16 mouse cellular contexts compared by ENCODE assay signal in genomic region chr12:84614524-84614923, GRCm38 (mm10). TPM values are rescaled to one million over a fixed set of nuclear protein-coding genes. Genes with fewer than 3 reads are reported as not detected.
A peak's percentile ranks its signal among the peaks of the same experiment; 100 is the strongest.
DNase-seq lines count a peak whose midpoint lies in the region; ATAC-seq and TF ChIP-seq lines count a peak whose summit lies in the region.
"Had no signal": no experiment of that assay in that cellular context is flagged by ENCODE, and none has a peak within 500 bp of the region (broad histone marks: within the 10 kb centered on the region; RNA-seq: fewer than 3 reads in every experiment).

No protein-coding gene starts in this region.

- no peak for ATAC-seq in forebrain, embryonic 13.5 days
- no peak for ATAC-seq in forebrain, embryonic 16.5 days
- ATAC-seq in stomach, postnatal 0 days (ENCODE audit: low FRiP score, low TSS enrichment) = no peak
- no peak for ATAC-seq in CD4-positive, CD25-positive, alpha-beta regulatory T cell, adult 4 months
- ATAC-seq: forebrain, postnatal 0 days had no signal

- H3K27me3 ChIP-seq in forebrain, embryonic 13.5 days = no peaks in the 10 kb centered on the region
- no peaks in the 10 kb centered on the region for H3K27me3 ChIP-seq in forebrain, embryonic 16.5 days (replicated peaks; ENCODE audit: control insufficient read depth, insufficient read depth, low read length)
- no peaks in the 10 kb centered on the region for H3K27me3 ChIP-seq in stomach, postnatal 0 days (ENCODE audit: control insufficient read depth, insufficient read depth, low read length)
- H3K27me3 ChIP-seq: heart, embryonic 13.5 days; hindbrain, embryonic 12.5 days; kidney, embryonic 15.5 days had no signal

- 0 out of 2 replicates have a peak, but pooled peaks cover 6% of the 10 kb centered on the region for H3K36me3 ChIP-seq in forebrain, embryonic 13.5 days (ENCODE audit: poor library complexity, severe bottlenecking)
- no peaks in the 10 kb centered on the region for H3K36me3 ChIP-seq in forebrain, embryonic 16.5 days (ENCODE audit: control insufficient read depth, insufficient read depth)
- H3K36me3 ChIP-seq in stomach, postnatal 0 days (ENCODE audit: control insufficient read depth, insufficient read depth, low read length) = no peaks in the 10 kb centered on the region
- H3K36me3 ChIP-seq: heart, embryonic 13.5 days; hindbrain, embryonic 12.5 days; kidney, embryonic 15.5 days had no signal

- no peak overlapping the region; the same call in 1 of the 2 replicates for H3K27ac ChIP-seq in forebrain, embryonic 13.5 days
- H3K27ac ChIP-seq in forebrain, embryonic 16.5 days (ENCODE audit: low read length) = no peak overlapping the region
- H3K27ac ChIP-seq in stomach, postnatal 0 days (replicated peaks) = peak overlapping the region; percentile 70
- H3K27ac ChIP-seq: heart, embryonic 13.5 days; hindbrain, embryonic 12.5 days; kidney, embryonic 15.5 days had no signal

- H3K4me3 ChIP-seq in forebrain, embryonic 13.5 days = no peak overlapping the region
- H3K4me3 ChIP-seq in forebrain, embryonic 16.5 days (replicated peaks; ENCODE audit: low read length) = no peak overlapping the region
- no peak overlapping the region for H3K4me3 ChIP-seq in stomach, postnatal 0 days (ENCODE audit: low read depth, low read length)
- H3K4me3 ChIP-seq: heart, embryonic 13.5 days; hindbrain, embryonic 12.5 days; kidney, embryonic 15.5 days had no signal

- WGBS in forebrain, embryonic 13.5 days = 72% methylated on average over 7 of the region's 7 CpGs
- WGBS in forebrain, embryonic 16.5 days = 60% methylated on average over 7 of the region's 7 CpGs
- WGBS in stomach, postnatal 0 days = 51% methylated on average over 7 of the region's 7 CpGs

- H3K4me1 ChIP-seq in forebrain, embryonic 13.5 days = peaks cover 16% of the 10 kb centered on the region
- H3K4me1 ChIP-seq in forebrain, embryonic 16.5 days (replicated peaks; ENCODE audit: control insufficient read depth, insufficient read depth, low read length) = peaks cover 4% of the 10 kb centered on the region; the same call in 1 of the 2 replicates
- H3K4me1 ChIP-seq in stomach, postnatal 0 days (replicated peaks; ENCODE audit: control insufficient read depth, insufficient read depth) = no peaks in the 10 kb centered on the region

- no peak for TF ChIP-seq EP300 in stomach, postnatal 0 days (optimal IDR thresholded peaks at IDR 0.05)

- no peak overlapping the region for H3K4me2 ChIP-seq in forebrain, embryonic 13.5 days
- H3K4me2 ChIP-seq in forebrain, embryonic 16.5 days (ENCODE audit: low read length) = no peak overlapping the region
- no peak overlapping the region for H3K4me2 ChIP-seq in stomach, postnatal 0 days (replicated peaks; ENCODE audit: low read depth)
- H3K4me2 ChIP-seq: heart, embryonic 13.5 days; hindbrain, embryonic 12.5 days; kidney, embryonic 15.5 days had no signal

- peak overlapping the region; percentile 18; the same call in 1 of the 2 replicates for H3K9ac ChIP-seq in forebrain, embryonic 13.5 days
- H3K9ac ChIP-seq in forebrain, embryonic 16.5 days (replicated peaks; ENCODE audit: low read depth, low read length) = no peak overlapping the region
- no peak overlapping the region for H3K9ac ChIP-seq in stomach, postnatal 0 days (ENCODE audit: low read length)
- H3K9ac ChIP-seq: forebrain, postnatal 0 days; heart, embryonic 13.5 days; hindbrain, embryonic 12.5 days; kidney, embryonic 15.5 days had no signal

- DNase-seq in urinary bladder, postnatal 25 days (ENCODE audit: low spot score) = peak; percentile 18
- DNase-seq in urinary bladder, postnatal 4 days (ENCODE audit: low spot score in 2 of 2) = no peak
- peak; percentile 54 to 68 for DNase-seq in frontal cortex, postnatal 36 days (ENCODE audit: low spot score in 2 of 2)
- peak; percentile 52 for DNase-seq in stomach, postnatal 0 days (ENCODE audit: low spot score)
- DNase-seq in kidney, adult 18-20 months = no peak
- DNase-seq: cerebellum, adult 11-12 months; forebrain, postnatal 0 days; layer of hippocampus, adult 9-11 months had no signal

- H3K9me3 ChIP-seq in forebrain, embryonic 13.5 days (replicated peaks) = no peaks in the 10 kb centered on the region
- no peaks in the 10 kb centered on the region for H3K9me3 ChIP-seq in forebrain, embryonic 16.5 days (ENCODE audit: control insufficient read depth, low read length)
- H3K9me3 ChIP-seq in stomach, postnatal 0 days (ENCODE audit: control insufficient read depth, low read length) = no peaks in the 10 kb centered on the region
- H3K9me3 ChIP-seq: heart, embryonic 13.5 days; hindbrain, embryonic 12.5 days; kidney, embryonic 15.5 days had no signal

- TF ChIP-seq CTCF in stomach, postnatal 0 days (IDR thresholded peaks at IDR 0.05; ENCODE audit: low read depth) = no peak

RNA-seq across cellular contexts. Expression of gene Abcd4, which starts 2.7 kb away (rescaled TPM):
- 13.9 and 14.7 TPM in 2 replicates for polyA plus RNA-seq in forebrain, embryonic 13.5 days (2015; fragmentation: Nextera tagmentation; extraction: Ambion mirVana)
- polyA plus RNA-seq in forebrain, embryonic 16.5 days (2015; fragmentation: Nextera tagmentation; extraction: Ambion mirVana) = 10.1 and 15.5 TPM in 2 replicates
- 6.0 and 6.1 TPM in 2 replicates for polyA plus RNA-seq in stomach, postnatal 0 days (2015; fragmentation: Nextera tagmentation; extraction: Ambion mirVana)
- polyA plus RNA-seq in CD4-positive, CD25-positive, alpha-beta regulatory T cell, adult 4 months (2017; shearing (Covaris generic)) = 10 to 100 TPM; 11.4 to 25.4 TPM

RNA-seq across cellular contexts. Expression of gene Vrtn, which starts 26.3 kb away (rescaled TPM):
- polyA plus RNA-seq in forebrain, embryonic 13.5 days (2015; fragmentation: Nextera tagmentation; extraction: Ambion mirVana) = not detected in 2 replicates
- 0.18 TPM in 1 of 2 replicates, not detected in the other for polyA plus RNA-seq in forebrain, embryonic 16.5 days (2015; fragmentation: Nextera tagmentation; extraction: Ambion mirVana)
- polyA plus RNA-seq in stomach, postnatal 0 days (2015; fragmentation: Nextera tagmentation; extraction: Ambion mirVana) = 0.02 TPM in 1 of 2 replicates, not detected in the other
- not detected for polyA plus RNA-seq in CD4-positive, CD25-positive, alpha-beta regulatory T cell, adult 4 months (2017; shearing (Covaris generic))
- polyA plus RNA-seq: heart, embryonic 13.5 days; hindbrain, embryonic 12.5 days; kidney, embryonic 15.5 days; liver, adult 2 months; stomach, embryonic 14.5 days had no signal

RNA-seq across cellular contexts. Expression of gene Vsx2, which starts 45.0 kb away (rescaled TPM):
- polyA plus RNA-seq in forebrain, embryonic 13.5 days (2015; fragmentation: Nextera tagmentation; extraction: Ambion mirVana) = not detected in 2 replicates
- 0.06 and 0.10 TPM in 2 replicates for polyA plus RNA-seq in forebrain, embryonic 16.5 days (2015; fragmentation: Nextera tagmentation; extraction: Ambion mirVana)
- polyA plus RNA-seq in stomach, postnatal 0 days (2015; fragmentation: Nextera tagmentation; extraction: Ambion mirVana) = not detected in 2 replicates
- polyA plus RNA-seq in CD4-positive, CD25-positive, alpha-beta regulatory T cell, adult 4 months (2017; shearing (Covaris generic)) = not detected
- polyA plus RNA-seq: heart, embryonic 13.5 days; kidney, embryonic 15.5 days; liver, adult 2 months; stomach, embryonic 14.5 days had no signal

Comparison
In these comparisons a context has a peak if more than half of its experiments do, and no peak if none do; other contexts are left out.
1. DNase-seq: peak in urinary bladder, postnatal 25 days (single experiment), frontal cortex, postnatal 36 days (2 of 2) and stomach, postnatal 0 days (single experiment); none in urinary bladder, postnatal 4 days (0 of 2) and kidney, adult 18-20 months (single experiment).